Mouse (Mus musculus) kidney, adult 18-20 months (tissue): ENCODE results near the gene Sult6b1.
A peak's percentile ranks its signal among the peaks of the same experiment; 100 is the strongest.

Experiments used
- DNase-seq: peaks from one replicate; pipeline ENCODE4 v3.0.0; 2021

The Sult6b1 gene

DNA sequence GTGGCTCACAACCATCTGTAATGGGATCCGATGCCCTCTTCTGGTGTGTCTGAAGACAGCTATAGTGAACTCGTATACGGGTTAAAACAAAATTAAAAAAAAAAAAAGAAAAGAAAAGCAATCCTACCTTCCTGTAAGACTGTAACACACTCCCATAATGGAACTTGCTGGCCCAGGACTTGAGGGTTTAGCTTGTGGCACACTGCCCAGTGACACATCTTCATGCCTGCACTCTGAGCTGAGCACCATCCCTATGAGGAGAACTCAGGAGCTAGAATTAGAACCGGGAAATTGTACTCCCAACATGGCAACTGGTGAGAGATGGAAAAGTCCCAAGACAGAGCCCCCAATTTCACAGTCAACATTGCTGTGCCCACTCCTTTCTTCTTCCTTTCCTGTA lies 23.5 kb downstream of the Sult6b1 start:
- DNase-seq = no peak

DNA sequence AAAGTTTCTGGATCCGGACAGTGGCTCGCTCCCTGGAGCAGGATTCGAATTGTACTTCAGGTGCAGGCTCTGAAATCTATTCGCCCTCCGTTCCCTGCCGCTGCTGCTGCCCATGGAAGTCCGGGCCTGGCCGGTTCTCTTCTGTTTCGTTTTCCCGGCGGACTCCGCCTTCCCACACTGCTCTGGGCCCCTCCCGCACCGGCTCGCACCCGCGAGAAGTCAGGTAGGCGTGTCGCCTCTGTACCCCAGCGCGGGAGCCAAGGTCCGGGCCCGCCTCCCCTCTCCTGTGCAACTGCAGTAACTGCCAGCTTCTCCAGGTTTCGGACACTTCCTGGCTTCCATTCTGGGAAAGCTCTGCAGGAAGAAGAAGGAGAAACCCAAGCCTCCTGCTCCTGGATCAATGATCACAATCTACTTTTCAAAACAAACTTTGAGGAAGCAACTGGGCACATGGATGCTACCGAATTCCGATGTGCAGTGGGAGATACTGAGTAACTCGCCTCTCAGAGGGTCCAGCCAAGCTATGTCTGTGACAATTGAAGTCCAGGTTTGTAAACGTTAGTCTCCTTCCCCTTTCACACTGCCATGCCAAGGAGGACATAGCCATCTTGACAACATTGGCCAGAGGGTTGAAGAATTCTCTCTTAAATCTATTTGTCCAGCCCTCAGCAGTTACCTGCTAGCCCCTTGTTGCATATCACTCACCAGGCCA lies 24.2 kb downstream of the Sult6b1 start, which contains the start of gene Eif2ak2:
TSS of gene Eif2ak2 (minus strand) at position 173 of the 712 bp plus-strand sequence.
- DNase-seq = peak; percentile 89

DNA sequence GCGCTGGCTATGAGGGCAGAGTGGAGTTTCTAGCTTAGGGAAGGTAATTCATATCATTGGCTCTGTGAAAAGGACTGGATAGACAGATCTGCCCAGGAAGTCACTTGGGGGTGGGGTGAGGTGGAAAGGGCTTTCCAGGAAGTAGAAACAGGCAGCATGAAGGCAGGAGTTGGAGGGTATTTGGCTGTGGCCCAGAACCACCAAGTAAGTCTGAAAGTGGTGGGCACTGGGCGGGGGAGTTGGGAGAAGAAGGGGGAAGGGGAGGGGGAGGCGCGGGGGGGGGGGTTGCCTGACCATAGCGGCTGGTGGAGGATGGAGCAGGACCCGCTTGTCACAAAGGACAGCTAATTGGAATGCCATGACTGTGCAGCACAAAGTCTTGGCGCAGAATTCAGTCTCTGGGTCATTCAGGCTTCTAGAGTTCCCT lies 24.9 kb downstream of the Sult6b1 start:
- no peak for DNase-seq

DNA sequence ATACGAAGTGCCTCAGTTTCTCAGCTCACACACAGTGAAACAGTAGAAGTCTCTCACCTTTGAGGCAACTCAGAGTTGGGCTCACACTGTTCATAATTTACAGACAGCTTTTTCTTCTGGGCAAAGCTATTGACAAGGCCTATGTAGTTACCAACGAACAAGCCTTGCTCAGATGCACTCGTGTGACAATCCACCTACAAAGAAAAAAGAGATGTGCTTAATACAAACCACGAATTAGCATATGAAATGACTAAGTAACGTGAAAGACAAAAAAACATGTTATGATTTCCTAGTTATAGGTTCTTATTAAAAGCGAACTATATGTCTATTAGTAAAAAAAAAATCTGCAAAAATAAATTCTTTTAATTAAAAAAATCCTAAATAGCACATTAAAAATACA lies 32.9 kb downstream of the Sult6b1 start:
- DNase-seq = no peak

DNA sequence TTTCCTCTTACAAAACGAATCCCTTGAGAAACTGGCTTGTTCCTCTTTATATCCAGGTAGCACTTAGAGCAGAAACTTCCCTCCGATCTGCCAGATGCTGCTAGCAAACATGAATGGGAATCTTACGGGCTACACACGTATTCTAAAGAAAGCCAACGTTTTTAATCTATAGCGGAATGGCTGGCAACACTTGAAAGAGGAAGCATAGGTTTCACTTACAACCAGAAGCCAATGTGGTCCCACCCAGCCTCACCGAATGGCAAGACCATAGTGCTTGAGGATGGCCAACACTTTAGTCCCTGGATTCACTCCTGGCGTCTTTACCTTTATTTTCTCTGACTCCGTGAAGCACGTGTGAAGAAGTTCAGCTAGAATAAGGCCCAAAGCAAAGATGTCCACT lies 50.5 kb downstream of the Sult6b1 start:
- no peak for DNase-seq

DNA sequence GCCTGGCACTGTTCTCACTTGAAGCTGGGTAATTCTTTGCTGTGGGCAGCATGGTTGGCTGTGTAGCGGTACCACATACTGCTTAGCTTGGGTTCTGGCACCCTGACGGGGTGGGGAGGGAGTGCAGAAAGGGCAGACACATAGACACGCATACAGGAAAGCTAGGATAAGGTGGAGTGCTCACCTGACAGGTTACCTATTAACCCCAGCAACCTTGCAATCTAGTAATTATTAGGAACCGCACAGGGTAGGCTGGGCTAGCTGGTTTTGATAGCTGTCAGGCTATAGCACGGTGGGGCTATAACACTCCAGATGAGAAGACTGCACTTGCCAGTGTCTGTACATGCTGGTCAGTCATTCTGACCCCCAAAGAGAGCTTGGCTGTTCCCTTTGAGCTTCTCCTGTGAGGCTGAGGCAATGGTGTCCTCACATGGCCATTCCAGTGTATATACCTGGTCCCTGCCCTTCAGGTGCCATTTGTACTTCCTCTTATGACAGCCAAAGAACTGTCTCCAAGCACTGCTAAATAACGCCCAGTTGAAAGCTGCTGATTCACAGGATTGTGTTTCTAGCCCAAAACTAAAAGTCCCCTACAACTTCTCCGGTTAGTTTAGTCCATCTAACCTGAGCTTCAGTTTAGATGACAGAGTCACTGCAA lies 64.4 kb downstream of the Sult6b1 start:
- no peak for DNase-seq

DNA sequence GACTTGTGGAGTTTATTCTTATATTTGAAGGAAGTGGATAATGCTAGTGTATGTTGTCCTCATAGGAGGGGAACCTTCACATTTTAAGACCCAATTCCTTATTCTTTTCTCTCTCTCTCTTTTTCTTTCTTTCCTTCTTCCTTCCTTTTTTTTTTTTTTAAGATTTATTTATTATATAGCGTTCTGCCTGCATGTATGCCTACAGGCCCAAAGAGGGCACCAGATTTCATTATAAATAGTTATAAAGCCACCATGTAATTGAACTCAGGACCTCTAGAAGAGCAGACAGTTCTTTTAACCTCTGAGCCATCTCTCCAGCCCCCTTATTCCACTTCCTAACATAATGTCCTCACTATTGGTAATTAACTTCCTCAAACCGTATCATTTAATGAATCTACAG lies 70.7 kb downstream of the Sult6b1 start:
- DNase-seq = no peak

DNA sequence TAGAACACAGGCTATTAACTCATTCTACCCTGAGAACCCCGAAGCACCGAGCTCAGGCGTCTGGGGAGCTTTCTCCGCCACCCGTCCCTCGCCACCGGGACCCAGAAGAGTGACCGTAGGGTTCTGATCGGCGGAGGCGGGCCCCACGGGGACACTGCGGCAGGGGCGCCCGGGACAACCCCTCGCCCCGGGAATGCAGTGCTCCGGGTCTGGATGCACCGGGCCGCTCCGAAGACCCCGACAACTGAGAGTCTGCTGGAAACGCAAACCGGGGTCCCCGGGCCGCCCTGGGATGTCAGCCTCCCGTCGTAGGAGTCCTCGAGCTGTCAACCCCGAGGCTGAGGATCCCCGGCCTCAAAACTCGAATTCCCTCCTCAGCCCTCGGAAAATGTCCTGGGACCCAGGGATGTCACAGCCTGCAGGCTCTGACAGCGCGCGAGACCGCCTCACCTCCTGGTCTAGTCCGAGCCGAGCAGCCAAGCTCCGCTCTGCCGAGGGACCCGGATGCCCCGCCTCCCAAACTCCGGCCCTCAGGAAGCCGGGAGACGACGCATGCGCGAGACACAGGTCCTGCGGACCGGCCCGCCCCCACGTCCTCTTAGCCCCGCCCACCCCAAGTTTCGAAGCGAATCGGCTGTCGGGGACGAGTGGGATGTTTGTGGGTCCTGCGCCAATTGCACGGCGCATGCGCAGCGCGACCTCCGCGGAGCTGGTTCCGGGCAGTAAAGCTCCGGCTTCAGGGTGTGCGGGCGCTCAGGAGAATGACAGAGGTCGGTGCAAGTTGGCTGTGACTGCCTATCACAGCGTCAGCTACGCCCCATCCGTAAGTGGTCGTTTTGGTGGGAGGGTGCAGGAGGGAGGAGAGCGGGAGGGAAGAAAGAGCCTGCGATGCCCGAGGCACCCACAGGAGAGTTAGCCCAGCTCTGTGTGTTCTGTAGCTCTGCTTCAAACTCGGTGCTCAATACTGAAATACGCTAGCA lies 71.6 kb downstream of the Sult6b1 start, which contains the start of the genes Heatr5b and Gpatch11:
TSS of gene Heatr5b (minus strand) at position 509 of the 980 bp plus-strand sequence.
TSS of gene Gpatch11 (plus strand) at position 712 of the 980 bp plus-strand sequence.
- DNase-seq = peak; percentile 97
